Mouse (Mus musculus): ENCODE measurements around the gene Myl4.
"Not testable (repeated sequence)": the region's sequence is repeated elsewhere in the genome, so short reads cannot be mapped to it uniquely, and the experiment has no call there.

The Myl4 gene

GRCm38 (mm10) chr11:104571373-104571772, 20.9 kb downstream of the Myl4 start:
- not testable (repeated sequence) for DNase-seq (ENCODE audit: low spot score in 2 of 2)

GRCm38 (mm10) chr11:104572091-104572490, 21.6 kb downstream of the Myl4 start:
- DNase-seq (ENCODE audit: low spot score in 2 of 2), result no peak

- DNase-seq (ENCODE audit: low spot score in 2 of 2), result no peak
Observed at GRCm38 (mm10) chr11:104572566-104572965, 22.1 kb downstream of the Myl4 start.

- DNase-seq (ENCODE audit: low spot score in 2 of 2), result no peak
Observed at GRCm38 (mm10) chr11:104576772-104577612, 26.5 kb downstream of the Myl4 start.

GRCm38 (mm10) chr11:104578074-104578473, 27.6 kb downstream of the Myl4 start:
- no peak for DNase-seq (ENCODE audit: low spot score in 2 of 2)

GRCm38 (mm10) chr11:104579084-104579483, 28.6 kb downstream of the Myl4 start:
- DNase-seq (ENCODE audit: low spot score in 2 of 2), result no peak

GRCm38 (mm10) chr11:104579575-104579974, 29.1 kb downstream of the Myl4 start:
- DNase-seq (ENCODE audit: low spot score in 2 of 2), result no peak

GRCm38 (mm10) chr11:104580091-104580490, 29.6 kb downstream of the Myl4 start:
- DNase-seq (ENCODE audit: low spot score in 2 of 2), result no peak

GRCm38 (mm10) chr11:104580606-104581005, 30.1 kb downstream of the Myl4 start:
- no peak for DNase-seq (ENCODE audit: low spot score in 2 of 2)

GRCm38 (mm10) chr11:104581446-104582307, 31.2 kb downstream of the Myl4 start:
- DNase-seq (ENCODE audit: low spot score in 2 of 2), result peak in 1 of 2 experiments; percentile 31

GRCm38 (mm10) chr11:104582308-104582606, 31.8 kb downstream of the Myl4 start:
- no peak for DNase-seq (ENCODE audit: low spot score in 2 of 2)

- no peak for DNase-seq (ENCODE audit: low spot score in 2 of 2)
Observed at GRCm38 (mm10) chr11:104582630-104583364, 32.3 kb downstream of the Myl4 start.

GRCm38 (mm10) chr11:104585495-104585894, 35.0 kb downstream of the Myl4 start:
- no peak for DNase-seq (ENCODE audit: low spot score in 2 of 2)

- no peak for DNase-seq (ENCODE audit: low spot score in 2 of 2)
Observed at GRCm38 (mm10) chr11:104587904-104588303, 37.4 kb downstream of the Myl4 start.

- no peak for DNase-seq (ENCODE audit: low spot score in 2 of 2)
Observed at GRCm38 (mm10) chr11:104588513-104588912, 38.0 kb downstream of the Myl4 start.

GRCm38 (mm10) chr11:104589570-104589969, 39.1 kb downstream of the Myl4 start:
- no peak for DNase-seq (ENCODE audit: low spot score in 2 of 2)

GRCm38 (mm10) chr11:104590148-104590547, 39.7 kb downstream of the Myl4 start:
- peak; percentile 55 to 80 for DNase-seq (ENCODE audit: low spot score in 2 of 2)

- DNase-seq (ENCODE audit: low spot score in 2 of 2), result no peak
Observed at GRCm38 (mm10) chr11:104592066-104592835, 41.8 kb downstream of the Myl4 start.

- DNase-seq (ENCODE audit: low spot score in 2 of 2), result no peak
Observed at GRCm38 (mm10) chr11:104596365-104596764, 45.9 kb downstream of the Myl4 start.

- no peak for DNase-seq (ENCODE audit: low spot score in 2 of 2)
Observed at GRCm38 (mm10) chr11:104599265-104599945, 48.9 kb downstream of the Myl4 start.

GRCm38 (mm10) chr11:104600675-104601074, 50.2 kb downstream of the Myl4 start:
- no peak for DNase-seq (ENCODE audit: low spot score in 2 of 2)

Measured in thymus, postnatal 10 days (tissue).